In the genomic region with DNA sequence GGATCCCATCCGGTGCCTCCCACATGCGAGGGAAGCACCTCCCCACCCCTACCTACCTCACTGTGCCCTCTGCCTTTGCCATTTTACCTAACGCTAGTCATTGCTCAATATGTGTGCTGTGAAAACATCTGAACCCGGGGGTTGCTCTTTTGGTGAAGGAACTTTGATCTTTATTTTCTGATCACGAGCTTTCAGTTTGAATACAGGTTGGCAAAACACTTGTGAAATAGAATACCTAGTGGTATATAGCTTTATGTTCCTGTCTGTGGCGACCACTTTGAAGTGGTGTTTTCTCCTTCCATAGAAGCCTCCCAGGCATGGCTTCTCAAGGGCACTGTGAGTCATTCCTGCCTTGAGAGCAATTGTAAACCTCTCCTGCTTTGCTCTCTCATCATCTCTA, we compare ENCODE assay signal across 19 mouse cellular contexts.
DNase-seq lines count a peak whose midpoint lies in the region; ATAC-seq and TF ChIP-seq lines count a peak whose summit lies in the region.
"Had no signal": no experiment of that assay in that cellular context is flagged by ENCODE, and none has a peak within 500 bp of the region (broad histone marks: within the 10 kb centered on the region; RNA-seq: fewer than 3 reads in every experiment).

No protein-coding gene starts in this region.

- H3K4me1 ChIP-seq in kidney, adult 2 months (ENCODE audit: control insufficient read depth, insufficient read depth, low read length) = peaks cover 2% of the 10 kb centered on the region
- H3K4me1 ChIP-seq in kidney, embryonic 14.5 days (ENCODE audit: control insufficient read depth, insufficient read depth, low read length) = no peaks in the 10 kb centered on the region
- peaks cover 8% of the 10 kb centered on the region for H3K4me1 ChIP-seq in liver, embryonic 16.5 days (ENCODE audit: control insufficient read depth, low read depth, low read length)
- H3K4me1 ChIP-seq in midbrain, embryonic 11.5 days (ENCODE audit: control insufficient read depth, insufficient read depth, low read length) = no peaks in the 10 kb centered on the region
- H3K4me1 ChIP-seq: kidney, embryonic 15.5 days had no signal

- no peak for TF ChIP-seq POLR2A in kidney, adult 2 months (IDR thresholded peaks at IDR 0.05; ENCODE audit: low read depth, low read length)

- H3K9me3 ChIP-seq in kidney, embryonic 14.5 days (ENCODE audit: control insufficient read depth, low read length) = no peaks in the 10 kb centered on the region
- no peaks in the 10 kb centered on the region for H3K9me3 ChIP-seq in liver, embryonic 16.5 days (replicated peaks; ENCODE audit: control insufficient read depth, low read length)
- no peaks in the 10 kb centered on the region for H3K9me3 ChIP-seq in midbrain, embryonic 11.5 days (ENCODE audit: control insufficient read depth, low read length)
- H3K9me3 ChIP-seq: kidney, embryonic 15.5 days; stomach, embryonic 15.5 days had no signal

- no peak overlapping the region for H3K4me2 ChIP-seq in kidney, embryonic 14.5 days (replicated peaks; ENCODE audit: low read depth, low read length)
- H3K4me2 ChIP-seq in liver, embryonic 16.5 days (ENCODE audit: low read depth, low read length) = no peak overlapping the region
- no peak overlapping the region for H3K4me2 ChIP-seq in midbrain, embryonic 11.5 days
- H3K4me2 ChIP-seq: hindbrain, embryonic 14.5 days; kidney, embryonic 15.5 days; stomach, embryonic 15.5 days had no signal

- no peak overlapping the region for H3K27ac ChIP-seq in kidney, adult 2 months (ENCODE audit: insufficient read depth, low read depth, low read length)
- no peak overlapping the region for H3K27ac ChIP-seq in kidney, embryonic 14.5 days (ENCODE audit: low read depth, low read length)
- peak overlapping the region; percentile 87 for H3K27ac ChIP-seq in liver, embryonic 16.5 days (ENCODE audit: low read length)
- no peak overlapping the region for H3K27ac ChIP-seq in midbrain, embryonic 11.5 days (ENCODE audit: low read depth, low read length)
- H3K27ac ChIP-seq: gastrocnemius, adult 2 months; heart, adult 2 months; hindbrain, embryonic 14.5 days; kidney, embryonic 15.5 days; layer of hippocampus, adult 2 months; stomach, embryonic 15.5 days had no signal

- H3K27me3 ChIP-seq in kidney, adult 2 months (replicated peaks; ENCODE audit: control insufficient read depth, insufficient read depth, low read length) = no peaks in the 10 kb centered on the region
- no peaks in the 10 kb centered on the region for H3K27me3 ChIP-seq in kidney, embryonic 14.5 days (ENCODE audit: control insufficient read depth, insufficient read depth, low read length)
- H3K27me3 ChIP-seq in liver, embryonic 16.5 days (ENCODE audit: control insufficient read depth, insufficient read depth, low read depth, low read length) = no peaks in the 10 kb centered on the region
- H3K27me3 ChIP-seq in midbrain, embryonic 11.5 days (ENCODE audit: control insufficient read depth, insufficient read depth, low read length) = no peaks in the 10 kb centered on the region
- H3K27me3 ChIP-seq: CH12.LX; kidney, embryonic 15.5 days; stomach, embryonic 15.5 days had no signal

- 46% methylated on average over 6 of the region's 6 CpGs for WGBS in kidney, adult 2 months
- 55% methylated on average over 6 of the region's 6 CpGs for WGBS in kidney, embryonic 14.5 days
- WGBS in liver, embryonic 16.5 days (ENCODE audit: insufficient replicate concordance) = 68% methylated on average over 6 of the region's 6 CpGs
- 90% methylated on average over 6 of the region's 6 CpGs for WGBS in midbrain, embryonic 11.5 days

- no peak overlapping the region for H3K9ac ChIP-seq in kidney, embryonic 14.5 days (ENCODE audit: low read depth, low read length)
- no peak overlapping the region for H3K9ac ChIP-seq in liver, embryonic 16.5 days (ENCODE audit: low read depth, low read length)
- H3K9ac ChIP-seq in midbrain, embryonic 11.5 days (ENCODE audit: low read length) = no peak overlapping the region
- H3K9ac ChIP-seq: forebrain, postnatal 0 days; hindbrain, embryonic 14.5 days; kidney, embryonic 15.5 days; stomach, embryonic 15.5 days had no signal

- no peak overlapping the region for H3K4me3 ChIP-seq in kidney, adult 2 months (ENCODE audit: insufficient read depth, low read depth, low read length)
- H3K4me3 ChIP-seq in kidney, embryonic 14.5 days (ENCODE audit: low read length) = no peak overlapping the region
- no peak overlapping the region for H3K4me3 ChIP-seq in liver, embryonic 16.5 days (ENCODE audit: low read depth, low read length)
- no peak overlapping the region for H3K4me3 ChIP-seq in midbrain, embryonic 11.5 days (ENCODE audit: low read depth, low read length)
- H3K4me3 ChIP-seq: gastrocnemius, adult 2 months; heart, adult 2 months; kidney, embryonic 15.5 days; layer of hippocampus, adult 2 months; stomach, embryonic 15.5 days had no signal

- no peaks in the 10 kb centered on the region for H3K36me3 ChIP-seq in kidney, adult 2 months (ENCODE audit: control insufficient read depth, insufficient read depth, low read length)
- H3K36me3 ChIP-seq in kidney, embryonic 14.5 days (ENCODE audit: control insufficient read depth, insufficient read depth, low read length) = no peaks in the 10 kb centered on the region
- H3K36me3 ChIP-seq in liver, embryonic 16.5 days (ENCODE audit: control insufficient read depth, insufficient read depth) = no peaks in the 10 kb centered on the region
- no peaks in the 10 kb centered on the region for H3K36me3 ChIP-seq in midbrain, embryonic 11.5 days (ENCODE audit: control insufficient read depth, insufficient read depth, low read length)
- H3K36me3 ChIP-seq: kidney, embryonic 15.5 days; stomach, embryonic 15.5 days had no signal

- ATAC-seq in kidney, embryonic 14.5 days (ENCODE audit: low FRiP score, low TSS enrichment) = no peak
- peak; percentile 92 for ATAC-seq in inflammation-experienced regulatory T-cells, adult 6 months
- ATAC-seq in liver, embryonic 16.5 days (ENCODE audit: low read depth) = peak; percentile 85
- no peak for ATAC-seq in midbrain, embryonic 11.5 days (ENCODE audit: low FRiP score)
- ATAC-seq: forebrain, postnatal 0 days had no signal

- DNase-seq in kidney, adult 2 months = peak; percentile 32
- DNase-seq in CD4-positive helper T cell, adult 2 months (ENCODE audit: low read depth, low spot score) = peak; percentile 86
- no peak for DNase-seq in layer of hippocampus, postnatal 36 days
- no peak for DNase-seq in midbrain, embryonic 11.5 days (ENCODE audit: low spot score, missing footprints)
- no peak for DNase-seq in cerebellum, adult 9-11 months
- DNase-seq: cerebellum, adult 11-12 months; forebrain, postnatal 0 days; gastrocnemius, adult 2 months; heart, adult 2 months; lung, adult 2 months; thymus, postnatal 36 days had no signal

- TF ChIP-seq CTCF in kidney, adult 2 months (conservative IDR thresholded peaks at IDR 0.05; ENCODE audit: insufficient read depth, insufficient read length, low read depth, low read length) = no peak

Comparison
In these comparisons a context has a peak if more than half of its experiments do, and no peak if none do; other contexts are left out.
1. DNase-seq: peak in kidney, adult 2 months (single experiment) and CD4-positive helper T cell, adult 2 months (single experiment); none in layer of hippocampus, postnatal 36 days (0 of 2), midbrain, embryonic 11.5 days (single experiment) and cerebellum, adult 9-11 months (single experiment).
2. ATAC-seq: peak in inflammation-experienced regulatory T-cells, adult 6 months (single experiment) and liver, embryonic 16.5 days (single experiment); none in kidney, embryonic 14.5 days (single experiment) and midbrain, embryonic 11.5 days (single experiment).